Mouse (Mus musculus) granulocyte monocyte progenitor cell, adult 5-6 weeks (primary cell): Measurements from ENCODE around the gene Dnajb1. TPM values are rescaled to one million over a fixed set of nuclear protein-coding genes. Genes with fewer than 3 reads are reported as not detected.
"Not testable (repeated sequence)": the region's sequence is repeated elsewhere in the genome, so short reads cannot be mapped to it uniquely, and the experiment has no call there.

Experiments
- ATAC-seq: replicated peaks from 2 replicates; pipeline ENCODE4 v1.8.0; 2016; ENCODE audit warnings: mild to moderate bottlenecking, moderate TSS enrichment, inconsistent platforms; ENCODE audit not compliant: poor library complexity, severe bottlenecking
- total RNA-seq, 2 experiments: library from RNA; stranded (forward) in 1 of 2; stranded (reverse) in 1 of 2; fragments of 200-712, 200-1000 nt in 1 of 2; fragments of >200 nt in 1 of 2; fragmentation: Nextera tagmentation in 1 of 2; gene quantifications; 2 replicates each; pipeline ENCODE4 v1.2.3; 2014 to 2017

The Dnajb1 gene
- total RNA-seq, 2 experiments from 2014 or later = 31.0 to 47.3 TPM

DNA sequence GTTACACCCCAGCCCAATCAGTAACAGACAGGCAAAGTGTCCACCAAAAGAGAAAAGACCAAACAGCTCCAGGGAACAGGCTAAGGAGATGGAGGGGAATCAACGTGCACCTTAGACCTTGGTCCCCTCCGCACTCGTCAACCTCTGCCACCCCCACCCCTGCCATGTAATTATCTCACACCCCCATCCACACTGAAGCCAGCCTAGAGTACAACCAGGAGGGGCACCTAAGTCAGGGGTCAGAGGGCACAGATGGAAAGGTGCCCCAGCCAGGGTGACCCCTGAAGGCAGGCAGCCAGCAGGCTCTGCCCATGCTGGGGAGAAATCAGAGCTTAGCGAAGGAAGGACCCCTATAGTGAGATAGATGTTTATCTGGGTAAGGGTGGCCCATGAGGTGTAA lies 31.1 kb upstream of the Dnajb1 start:
- no peak for ATAC-seq

GRCm38 (mm10) chr8:83577384-83577791 lies 30.6 kb upstream of the Dnajb1 start:
- peak; percentile 18; the same call in 1 of the 2 replicates for ATAC-seq

DNA sequence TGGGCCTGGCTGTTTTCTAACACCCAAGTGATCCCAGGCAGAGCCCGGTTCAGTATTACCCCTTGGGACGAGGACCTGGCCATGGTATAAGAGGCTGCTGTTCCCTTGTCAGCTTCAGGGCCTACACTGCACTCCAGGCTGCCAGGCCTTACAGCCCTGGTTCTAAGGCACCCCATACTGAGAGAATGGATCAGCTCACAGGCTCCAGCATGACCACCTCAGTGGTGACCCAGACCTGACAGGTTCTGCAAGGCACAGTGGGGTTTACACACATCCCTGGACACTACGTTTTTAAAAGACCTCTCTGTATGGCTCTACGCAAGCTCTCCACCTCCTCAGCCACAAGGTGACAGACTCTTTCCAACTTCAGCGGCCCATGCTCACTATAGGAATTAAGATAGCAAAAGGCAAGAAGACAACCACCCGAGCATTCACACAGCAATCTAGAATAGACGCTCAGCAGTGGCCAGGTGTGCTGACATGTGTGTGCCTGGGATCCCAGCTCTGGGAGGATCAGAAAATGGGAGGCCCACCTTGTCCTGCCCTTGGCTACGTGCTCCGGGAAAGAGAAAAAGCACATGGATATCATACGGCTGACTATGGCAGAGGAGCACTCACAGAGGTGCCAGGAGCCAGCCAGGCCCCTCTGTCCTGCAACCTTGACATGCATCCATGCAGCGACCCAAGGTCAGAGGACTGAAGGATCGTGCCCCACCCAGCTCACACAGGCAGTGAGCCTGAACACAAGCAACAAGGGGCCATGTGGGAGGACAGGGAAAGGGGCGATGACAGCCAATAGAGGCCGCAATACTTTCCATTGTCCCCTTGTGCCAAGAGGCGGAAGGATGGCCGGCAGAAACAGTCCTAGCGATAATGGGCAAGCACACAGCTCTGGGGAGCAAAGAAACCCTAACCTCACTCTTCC lies 29.6 kb upstream of the Dnajb1 start:
- no peak for ATAC-seq

DNA sequence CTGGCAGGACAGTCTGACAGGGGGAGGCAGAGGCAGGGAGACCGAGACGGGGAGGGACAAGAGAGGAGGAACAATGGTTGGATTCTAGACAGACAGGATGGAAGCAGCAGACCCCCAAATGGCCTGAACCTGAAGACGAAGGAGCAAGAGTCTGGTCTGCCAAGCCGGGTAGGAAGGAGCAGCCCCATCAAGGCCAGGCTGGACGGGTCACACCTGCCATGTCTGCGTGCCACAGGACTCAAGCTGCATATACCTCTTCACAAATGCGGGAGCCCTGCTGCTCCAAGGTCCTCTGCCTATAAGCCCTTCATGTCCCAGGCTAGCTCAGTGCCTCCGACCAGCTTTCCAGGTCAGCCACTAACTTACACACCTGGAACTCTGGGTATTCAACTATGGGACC lies 28.3 kb upstream of the Dnajb1 start:
- no peak for ATAC-seq

DNA sequence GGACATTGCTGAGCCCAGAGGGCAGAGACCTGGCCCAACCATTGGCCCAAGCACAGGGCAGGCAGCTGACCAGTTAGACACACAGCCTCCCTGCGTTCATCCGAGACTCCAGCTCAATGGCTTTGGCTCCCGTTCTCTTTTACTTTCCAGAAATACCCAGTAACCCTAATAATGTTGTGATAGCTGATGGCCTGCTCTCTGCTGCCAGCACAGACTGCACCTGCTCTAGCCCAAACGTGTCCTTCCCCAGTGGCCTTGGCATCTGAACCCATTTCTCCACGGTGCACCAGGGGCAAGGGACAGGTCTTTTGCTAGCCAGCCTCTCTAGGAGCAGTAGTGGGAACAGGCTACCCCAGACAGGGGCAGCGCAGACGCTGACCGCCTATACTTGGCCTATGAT lies 27.2 kb upstream of the Dnajb1 start:
- ATAC-seq = no peak

- no peak for ATAC-seq
Observed at GRCm38 (mm10) chr8:83582226-83582625, 25.8 kb upstream of the Dnajb1 start.

- no peak for ATAC-seq
Observed at GRCm38 (mm10) chr8:83583236-83583635, 24.8 kb upstream of the Dnajb1 start.

DNA sequence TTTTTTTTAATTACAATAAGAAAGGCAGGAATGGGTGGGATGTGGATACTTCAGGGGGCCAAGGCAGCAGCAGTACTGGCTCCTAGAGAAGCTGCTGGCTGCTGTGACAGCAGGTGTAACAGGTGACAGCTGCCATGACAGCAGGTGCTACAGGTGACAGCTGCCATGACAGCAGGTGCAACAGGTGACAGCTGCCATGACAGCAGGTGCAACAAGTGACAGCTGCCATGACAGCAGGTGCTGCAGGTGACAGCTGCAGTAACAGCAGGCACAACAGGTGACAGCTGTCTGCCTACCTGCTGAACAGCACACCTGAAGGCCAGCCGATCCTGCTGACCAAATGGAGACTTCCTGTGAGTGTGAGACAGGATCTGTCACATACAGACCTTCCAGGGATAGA lies 23.2 kb upstream of the Dnajb1 start:
- no peak for ATAC-seq

DNA sequence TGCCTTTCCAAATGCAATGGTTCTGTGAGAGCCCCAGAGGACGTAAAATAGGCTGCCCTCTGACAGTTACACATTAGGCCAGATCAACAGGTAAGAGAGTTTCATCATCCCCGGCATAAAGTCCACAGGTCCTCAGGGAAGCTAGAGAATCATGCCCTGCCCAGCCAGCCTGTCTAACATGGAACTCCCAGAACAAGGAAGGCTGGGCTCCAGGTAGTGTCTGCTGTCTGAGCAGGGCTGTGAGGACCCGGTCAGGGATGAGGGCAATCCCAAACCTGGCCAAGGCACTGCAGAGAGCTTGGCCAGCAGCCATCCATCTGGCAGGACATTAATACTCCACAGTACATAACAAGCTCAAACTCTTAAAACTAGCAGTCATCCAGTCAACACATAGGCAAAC lies 22.7 kb upstream of the Dnajb1 start:
- ATAC-seq = no peak

- ATAC-seq = no peak
Observed at GRCm38 (mm10) chr8:83587644-83588043, 20.3 kb upstream of the Dnajb1 start.

- ATAC-seq = no peak
Observed at GRCm38 (mm10) chr8:83588886-83589285, 19.1 kb upstream of the Dnajb1 start.

DNA sequence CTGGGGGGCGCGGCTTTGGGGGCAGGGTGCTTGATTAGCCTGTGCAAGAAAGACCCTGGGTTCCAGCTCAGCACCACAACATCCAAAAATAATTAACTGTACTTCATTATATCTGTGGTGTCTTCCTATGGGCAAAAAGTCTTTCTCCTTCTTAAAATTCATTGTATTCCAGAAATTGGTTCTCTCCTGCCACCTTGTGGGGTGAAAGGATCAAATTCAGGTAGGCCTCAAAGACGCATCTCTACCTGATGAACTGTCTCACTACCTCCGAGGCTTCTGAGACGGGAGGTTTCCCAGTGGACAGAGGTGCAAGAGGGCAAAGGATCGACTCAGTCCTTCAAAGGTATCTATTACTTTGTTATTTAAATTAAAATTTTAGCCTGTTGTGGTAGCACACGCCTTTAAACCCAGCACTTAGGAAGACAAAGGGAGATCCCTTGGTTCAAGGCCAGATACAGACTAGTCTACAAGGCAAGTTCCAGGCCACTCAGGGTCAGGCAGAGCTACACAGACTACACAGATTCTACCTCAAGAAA lies 17.4 kb upstream of the Dnajb1 start:
- ATAC-seq = no peak

- ATAC-seq = no peak
Observed at GRCm38 (mm10) chr8:83592682-83593081, 15.3 kb upstream of the Dnajb1 start.

- ATAC-seq = peak; percentile 42
Observed at GRCm38 (mm10) chr8:83593325-83594166, 14.4 kb upstream of the Dnajb1 start.

GRCm38 (mm10) chr8:83594167-83595049 lies 13.6 kb upstream of the Dnajb1 start:
- peak; percentile 93 for ATAC-seq

DNA sequence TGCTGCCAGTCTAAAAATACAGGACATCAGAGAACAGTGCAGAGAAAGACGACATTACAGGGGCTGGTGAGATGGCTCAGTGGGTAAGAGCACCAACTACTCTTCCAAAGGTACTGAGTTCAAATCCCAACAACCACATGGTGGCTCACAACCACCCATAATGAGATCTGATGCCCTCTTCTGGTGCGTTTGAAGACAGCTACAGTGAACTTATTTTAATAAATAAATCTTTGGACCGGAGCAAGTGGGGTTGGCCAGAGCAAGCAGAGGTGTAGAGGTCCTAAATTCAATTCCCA lies 13.0 kb upstream of the Dnajb1 start:
- ATAC-seq = not testable (repeated sequence)

DNA sequence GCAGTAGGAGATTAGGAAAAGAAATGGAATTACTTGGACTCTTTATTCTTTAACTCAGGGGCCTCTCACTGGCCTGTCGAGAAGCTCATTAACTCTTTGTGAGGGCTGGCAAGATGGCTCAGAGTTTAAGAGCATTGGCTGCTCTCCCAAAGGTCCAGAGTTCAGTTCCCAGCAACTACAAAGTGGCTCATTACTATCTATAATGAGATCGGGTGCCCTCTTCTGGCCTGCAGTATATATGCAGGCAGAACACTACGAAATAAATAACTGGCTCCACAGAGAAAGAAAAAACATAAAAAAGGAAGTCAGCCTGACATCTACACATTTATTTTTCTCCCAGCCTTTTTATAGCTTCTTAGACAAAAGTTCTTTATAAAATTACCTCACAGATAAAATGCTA lies 11.6 kb upstream of the Dnajb1 start:
- no peak for ATAC-seq

- ATAC-seq = no peak
Observed at GRCm38 (mm10) chr8:83598146-83598545, 9.8 kb upstream of the Dnajb1 start.

GRCm38 (mm10) chr8:83599814-83600213 lies 8.2 kb upstream of the Dnajb1 start:
- ATAC-seq = no peak

GRCm38 (mm10) chr8:83602650-83603029 lies 5.4 kb upstream of the Dnajb1 start:
- ATAC-seq = no peak
